Mouse (Mus musculus) right cerebral cortex, postnatal 10 days (tissue): ENCODE results near the gene Ankrd23.

Experiments
- DNase-seq, 2 experiments: peaks; one replicate each; pipeline ENCODE4 v3.0.0; 2021; ENCODE audit warnings: low spot score in 2 of 2

Gene Ankrd23

DNA sequence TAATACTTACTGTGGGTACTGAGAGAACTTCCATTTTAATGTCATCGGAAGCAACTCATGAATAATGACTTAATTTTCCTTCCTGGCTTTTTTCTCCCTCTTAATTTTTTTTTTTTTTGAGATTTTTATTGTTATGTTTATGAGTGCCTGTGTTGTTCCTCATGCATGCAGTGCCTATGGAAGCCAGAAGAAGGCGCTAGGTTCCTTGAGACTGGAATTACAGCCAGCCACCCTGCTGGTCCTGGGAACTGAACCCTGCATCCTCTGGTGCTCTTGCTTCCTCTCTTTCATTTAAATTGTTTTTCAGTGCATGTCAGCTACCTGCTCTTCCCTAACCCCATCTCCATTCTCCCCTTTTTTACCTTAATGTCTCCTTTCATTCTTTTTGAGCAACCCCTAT lies 23.0 kb downstream of the Ankrd23 start:
- peak in 1 of 2 experiments; percentile 64 for DNase-seq

DNA sequence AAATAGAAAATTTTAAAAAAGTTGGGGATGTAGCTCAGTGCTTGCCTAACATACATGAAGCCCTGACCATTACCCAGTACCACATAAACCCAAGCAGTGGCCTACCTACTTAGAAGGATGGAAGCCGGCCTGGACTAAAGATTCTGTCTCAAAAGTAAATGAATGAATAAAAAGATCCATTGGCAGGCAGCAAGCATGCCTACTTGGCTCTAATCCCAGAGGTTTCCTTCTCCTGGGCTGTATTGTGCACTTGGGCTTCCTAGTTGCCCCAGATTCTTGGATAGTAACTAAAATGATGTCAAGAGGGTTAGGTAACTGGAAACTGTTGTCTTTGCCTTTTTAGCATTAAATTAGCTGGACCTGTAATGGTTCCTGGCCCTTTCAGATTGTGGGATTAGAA lies 23.4 kb downstream of the Ankrd23 start:
- peak in 1 of 2 experiments; percentile 72 for DNase-seq

GRCm38 (mm10) chr1:36512966-36513280 lies 23.8 kb downstream of the Ankrd23 start:
- peak in 1 of 2 experiments; percentile 53 for DNase-seq

GRCm38 (mm10) chr1:36512089-36512965 lies 24.4 kb downstream of the Ankrd23 start:
- DNase-seq = peak; percentile 57 to 61

DNA sequence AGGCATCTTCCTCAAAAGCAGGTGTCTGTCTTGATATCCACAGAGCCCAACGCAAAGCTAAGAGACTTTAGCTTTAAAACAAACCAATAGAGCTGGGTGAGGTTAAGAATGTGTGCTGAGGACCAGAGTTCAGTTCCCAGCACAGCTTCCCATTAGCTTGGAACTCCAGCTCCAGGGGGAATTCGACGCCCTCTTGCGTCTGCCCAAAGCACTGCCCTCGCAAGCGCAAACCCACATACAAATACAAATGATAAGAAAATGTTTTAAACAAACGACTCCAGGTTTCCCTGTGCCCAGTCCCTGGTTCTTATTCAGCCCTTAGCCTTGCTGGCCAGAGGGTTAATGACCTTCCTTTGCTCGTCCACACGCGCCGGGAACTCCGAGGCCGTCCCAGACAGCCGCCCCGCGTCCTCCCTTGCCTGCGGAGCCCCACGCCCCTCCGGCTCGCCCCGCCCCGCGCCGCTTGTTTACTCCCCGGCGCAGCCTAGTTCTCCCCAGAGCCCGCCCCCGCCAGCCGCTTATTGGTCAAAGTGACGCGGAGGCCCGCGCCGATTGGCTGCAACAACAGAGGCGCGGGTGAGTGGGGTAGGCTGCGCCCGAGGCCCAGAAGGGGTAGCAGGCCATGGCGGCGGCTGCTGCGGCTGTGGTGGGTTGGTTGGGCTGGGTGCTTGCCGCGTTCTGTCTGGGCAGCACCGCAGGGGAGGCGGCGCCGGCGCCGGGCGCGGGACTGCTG lies 25.2 kb downstream of the Ankrd23 start, which contains the start of gene Cnnm3:
Cnnm3 (plus strand) TSS at position 579 of the 733 bp plus-strand sequence.
- DNase-seq = peak; percentile 99 to 100

GRCm38 (mm10) chr1:36508238-36508637 lies 28.4 kb downstream of the Ankrd23 start:
- DNase-seq = no peak

DNA sequence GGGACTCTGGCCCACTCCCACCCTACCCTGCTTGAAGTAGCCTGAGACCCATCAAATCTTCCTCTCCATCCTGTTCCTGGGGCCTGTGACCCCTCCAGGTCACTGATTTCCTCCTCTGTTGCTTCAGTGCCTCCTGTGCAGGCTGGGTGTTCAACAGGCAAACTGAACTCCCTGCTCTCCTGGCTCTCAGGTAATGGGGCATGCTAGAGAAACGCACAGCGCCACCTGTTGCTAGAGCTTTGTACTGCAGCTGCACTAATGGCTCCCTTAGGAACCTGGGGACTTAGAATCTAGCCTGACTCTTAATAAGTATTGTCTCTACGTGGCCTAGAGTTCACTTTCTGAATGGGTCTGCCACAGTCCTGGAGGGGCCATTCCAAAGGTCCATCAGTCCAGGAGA lies 35.4 kb downstream of the Ankrd23 start:
- DNase-seq = peak in 1 of 2 experiments; percentile 81

GRCm38 (mm10) chr1:36497312-36497711 lies 39.4 kb downstream of the Ankrd23 start:
- no peak for DNase-seq

- DNase-seq = peak in 1 of 2 experiments; percentile 58
Measured at GRCm38 (mm10) chr1:36496719-36497118, 40.0 kb downstream of the Ankrd23 start.

DNA sequence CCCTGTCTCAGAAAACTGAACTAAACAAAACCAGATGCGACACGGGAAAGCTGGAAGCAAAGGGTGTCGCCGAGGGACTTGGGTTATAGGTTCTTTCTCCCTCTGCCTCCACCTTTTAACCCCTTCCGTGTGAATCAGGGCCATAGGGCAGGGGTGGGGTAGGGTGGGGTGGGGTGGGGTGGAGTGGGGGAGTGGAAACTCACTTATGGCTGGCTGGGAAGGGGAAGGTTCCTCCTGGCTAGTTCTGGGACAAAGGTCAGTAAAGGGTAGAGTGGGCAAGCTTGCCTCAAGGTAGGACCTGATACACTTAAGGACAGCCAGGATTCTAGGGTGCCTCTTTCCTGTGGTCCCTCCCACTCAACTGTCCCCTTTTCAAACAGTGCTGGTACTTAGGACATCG lies 43.4 kb downstream of the Ankrd23 start:
- no peak for DNase-seq

GRCm38 (mm10) chr1:36492416-36493139 lies 44.1 kb downstream of the Ankrd23 start:
- DNase-seq = no peak

DNA sequence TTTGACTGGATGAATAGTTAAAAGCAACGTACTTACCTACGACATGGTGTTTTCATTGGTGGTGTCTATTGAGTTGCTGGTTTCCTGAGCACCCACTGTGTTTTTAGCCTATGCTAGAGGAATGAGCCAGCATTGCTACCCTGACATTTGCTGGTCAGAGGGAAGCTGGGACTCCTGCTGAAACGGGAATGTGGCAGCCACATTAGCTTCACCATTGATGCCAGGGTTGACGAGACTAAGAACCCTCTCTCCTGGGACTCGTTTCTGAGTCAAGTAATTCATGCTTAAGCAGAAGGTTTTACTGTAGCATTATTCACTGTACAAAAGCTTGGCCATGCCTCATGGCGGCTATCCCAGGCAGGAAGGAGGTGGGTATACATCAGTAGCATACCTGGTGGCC lies 47.0 kb downstream of the Ankrd23 start:
- no peak for DNase-seq

DNA sequence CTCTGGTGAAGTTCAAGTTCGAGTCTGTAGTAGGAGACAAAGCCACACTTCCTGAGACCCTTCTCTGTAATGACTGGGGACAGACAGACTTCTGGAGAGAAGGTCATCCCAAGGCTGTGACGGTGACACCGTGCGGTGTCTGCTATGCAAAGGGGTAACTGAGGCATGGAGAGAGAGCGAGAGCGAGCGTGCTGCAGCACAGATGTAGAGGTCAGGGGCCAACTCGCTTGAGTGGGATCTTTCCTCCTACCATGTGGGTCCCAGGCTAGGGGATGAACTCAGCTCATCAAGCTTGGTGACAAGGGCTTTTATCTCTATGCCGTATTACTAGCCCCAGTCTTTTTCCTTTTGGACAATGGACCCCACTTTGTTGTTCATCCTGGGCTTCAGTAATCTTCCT lies 49.6 kb downstream of the Ankrd23 start:
- no peak for DNase-seq

DNA sequence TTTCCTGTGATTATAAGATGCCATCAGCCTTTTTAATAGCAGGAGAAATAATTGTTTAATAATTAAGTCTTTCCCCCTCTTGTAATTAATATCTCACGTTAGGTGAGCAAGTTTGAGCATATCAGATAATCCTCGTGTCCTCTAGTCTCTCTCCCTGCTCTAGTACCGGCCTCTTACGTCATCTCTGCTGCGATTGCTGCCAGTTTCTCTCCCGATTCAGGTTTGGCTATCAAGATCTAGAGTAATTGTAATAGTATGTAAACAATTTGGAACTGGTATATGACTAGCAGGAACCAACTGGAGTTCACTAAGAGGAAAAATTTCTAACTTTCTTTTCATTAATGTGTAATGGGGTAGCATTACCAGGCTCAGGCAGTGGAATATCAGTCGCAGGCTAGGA lies 51.6 kb downstream of the Ankrd23 start:
- no peak for DNase-seq

- no peak for DNase-seq
Measured at GRCm38 (mm10) chr1:36483825-36484224, 52.9 kb downstream of the Ankrd23 start.
